Mouse (Mus musculus): ENCODE results near the gene Dido1. TPM values are rescaled to one million over a fixed set of nuclear protein-coding genes. Genes with fewer than 3 reads are reported as not detected.

The Dido1 gene
- polyA plus RNA-seq, 1 experiment from 2014 or later: 44.1 TPM

DNA sequence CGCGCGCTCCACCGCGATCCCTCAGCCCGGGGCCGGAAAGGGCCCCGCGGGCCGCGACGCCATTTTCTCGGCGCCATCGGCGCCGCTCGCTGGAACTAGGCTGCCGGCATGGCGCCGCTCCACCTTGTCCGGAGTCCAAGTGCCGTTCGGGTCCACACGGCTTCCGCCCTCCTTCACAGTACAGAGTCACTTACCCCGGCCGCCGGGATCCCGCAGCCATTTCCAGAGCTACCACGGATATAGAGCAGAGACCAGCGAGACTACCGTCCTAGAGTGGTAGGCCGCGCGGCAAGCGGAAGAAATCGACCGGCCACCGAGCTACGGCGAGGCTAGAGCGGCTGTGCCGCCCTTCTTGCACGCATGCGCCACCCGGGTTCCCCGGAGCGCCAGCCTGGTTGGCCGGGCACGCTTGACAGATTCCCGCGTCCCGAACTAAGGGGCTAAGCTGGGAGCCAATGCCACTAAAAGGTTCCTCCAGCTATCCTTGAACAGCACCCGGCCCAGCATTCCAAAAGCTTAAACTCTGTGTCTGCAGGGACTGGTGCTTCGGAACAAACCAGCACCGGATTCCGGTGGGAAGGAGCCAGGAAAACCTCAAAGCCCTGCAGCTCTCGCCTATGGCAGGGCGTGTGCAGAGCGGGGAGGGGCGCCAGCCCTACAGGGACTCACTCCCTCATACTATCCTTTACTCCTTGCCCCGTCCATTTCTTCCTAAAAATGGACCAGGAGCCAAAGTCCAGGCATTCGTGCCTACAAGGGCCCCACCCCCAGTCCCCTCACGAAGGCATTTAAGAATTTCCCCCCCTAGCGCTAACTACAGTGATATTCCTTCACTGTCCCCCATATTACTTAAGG is 7.8 kb downstream of the Dido1 start:
- Histone ChIP-seq H3K4me2 (ENCODE audit: low read depth, low read length, severe bottlenecking) (peak overlapping the region; percentile 71), H3K27me3 (ENCODE audit: control insufficient read depth, insufficient read depth, low read length) (no peaks in the 10 kb centered on the region), H3K4me1 (replicated peaks; ENCODE audit: control insufficient read depth, insufficient read depth, low read length) (peaks cover 13% of the 10 kb centered on the region), H3K27ac (ENCODE audit: low read depth, low read length) (peak overlapping the region; percentile 76), H3K4me3 (ENCODE audit: low read depth, low read length) (peak overlapping the region; percentile 95), H3K9me3 (ENCODE audit: control insufficient read depth, low read length) (no peaks in the 10 kb centered on the region), H3K36me3 (ENCODE audit: control insufficient read depth, insufficient read depth, low read length) (no peaks in the 10 kb centered on the region), H3K9ac (ENCODE audit: low read length) (peak overlapping the region; percentile 98)
- ATAC-seq (replicated peaks; ENCODE audit: low FRiP score) (peak; percentile 95), DNase-seq (ENCODE audit: low spot score) (peak; percentile 97)
- WGBS: under 1% methylated on average over 66 of the region's 66 CpGs

DNA sequence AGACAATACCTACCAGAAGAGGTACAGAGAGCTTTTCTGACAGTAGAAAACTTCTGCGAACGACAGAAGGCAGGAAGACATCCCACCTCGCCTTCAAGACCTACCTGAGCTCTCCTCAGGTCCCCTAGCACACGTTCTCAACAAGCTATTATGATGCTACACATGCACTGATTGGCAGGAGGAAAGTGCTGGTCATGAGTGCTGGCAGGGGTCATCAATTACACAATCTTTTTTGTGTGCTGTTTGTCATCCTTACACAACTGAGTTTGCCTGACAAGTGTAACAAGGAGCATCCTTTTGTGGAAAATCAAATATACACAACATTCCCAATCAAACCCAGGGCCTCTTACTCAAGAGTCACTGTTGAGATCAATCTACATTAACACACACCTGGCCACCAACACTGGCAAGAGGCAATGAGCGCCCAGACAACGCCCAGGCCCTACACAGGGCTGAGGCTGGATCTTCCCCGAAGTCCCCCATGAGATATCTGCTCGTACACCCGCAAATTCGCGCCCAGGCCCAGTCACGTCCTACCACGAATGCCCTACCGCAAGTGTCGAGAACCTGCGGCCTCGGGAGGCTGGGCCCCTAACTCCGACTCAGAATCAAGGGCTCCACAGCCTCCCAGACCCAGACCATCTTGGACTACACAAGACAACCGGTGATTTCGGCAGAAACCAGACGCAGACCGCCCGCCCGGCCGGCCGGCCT is 8.6 kb downstream of the Dido1 start:
- DNase-seq (ENCODE audit: low spot score) (no peak), ATAC-seq (replicated peaks; ENCODE audit: low FRiP score) (no peak; the same call in 1 of the 2 replicates)
- Histone ChIP-seq H3K4me3 (ENCODE audit: low read depth, low read length) (peak overlapping the region; percentile 95), H3K9me3 (ENCODE audit: control insufficient read depth, low read length) (no peaks in the 10 kb centered on the region), H3K27me3 (ENCODE audit: control insufficient read depth, insufficient read depth, low read length) (no peaks in the 10 kb centered on the region), H3K36me3 (ENCODE audit: control insufficient read depth, insufficient read depth, low read length) (no peaks in the 10 kb centered on the region), H3K4me2 (ENCODE audit: low read depth, low read length, severe bottlenecking) (peak overlapping the region; percentile 71), H3K27ac (ENCODE audit: low read depth, low read length) (peak overlapping the region; percentile 76), H3K9ac (ENCODE audit: low read length) (peak overlapping the region; percentile 98), H3K4me1 (replicated peaks; ENCODE audit: control insufficient read depth, insufficient read depth, low read length) (peaks cover 13% of the 10 kb centered on the region)
- 6% methylated on average over 26 of the region's 26 CpGs for WGBS

DNA sequence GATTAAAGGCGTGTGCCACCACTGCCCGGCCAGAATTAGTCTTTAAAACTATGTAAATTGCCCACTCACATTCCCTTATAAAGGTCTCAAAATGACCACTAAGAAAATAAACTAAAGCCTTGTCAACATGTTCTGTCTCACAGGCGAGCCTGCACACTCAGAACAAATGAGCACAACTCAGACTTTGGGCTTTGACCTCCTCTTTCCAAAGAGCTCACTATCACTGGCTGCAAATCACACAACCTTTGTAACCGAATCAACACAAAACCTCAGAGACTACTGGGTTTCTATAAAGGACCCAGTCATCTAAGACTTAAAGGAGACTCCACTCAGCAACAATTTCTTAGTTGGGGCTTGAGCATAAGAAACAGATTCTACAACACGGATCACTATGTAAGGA is 9.3 kb downstream of the Dido1 start:
- peak overlapping the region; percentile 95 for H3K4me3 ChIP-seq (ENCODE audit: low read depth, low read length)
- WGBS: 81% methylated on average over 5 of the region's 5 CpGs
- peak overlapping the region; percentile 71 for H3K4me2 ChIP-seq (ENCODE audit: low read depth, low read length, severe bottlenecking)
- H3K27me3 ChIP-seq (ENCODE audit: control insufficient read depth, insufficient read depth, low read length): no peaks in the 10 kb centered on the region
- peak overlapping the region; percentile 98; the same call in 1 of the 2 replicates for H3K9ac ChIP-seq (ENCODE audit: low read length)
- DNase-seq (ENCODE audit: low spot score) (no peak), ATAC-seq (replicated peaks; ENCODE audit: low FRiP score) (no peak)
- no peaks in the 10 kb centered on the region for H3K36me3 ChIP-seq (ENCODE audit: control insufficient read depth, insufficient read depth, low read length)
- no peak overlapping the region for H3K27ac ChIP-seq (ENCODE audit: low read depth, low read length)
- H3K4me1 ChIP-seq (replicated peaks; ENCODE audit: control insufficient read depth, insufficient read depth, low read length): peaks cover 13% of the 10 kb centered on the region
- H3K9me3 ChIP-seq (ENCODE audit: control insufficient read depth, low read length): no peaks in the 10 kb centered on the region

DNA sequence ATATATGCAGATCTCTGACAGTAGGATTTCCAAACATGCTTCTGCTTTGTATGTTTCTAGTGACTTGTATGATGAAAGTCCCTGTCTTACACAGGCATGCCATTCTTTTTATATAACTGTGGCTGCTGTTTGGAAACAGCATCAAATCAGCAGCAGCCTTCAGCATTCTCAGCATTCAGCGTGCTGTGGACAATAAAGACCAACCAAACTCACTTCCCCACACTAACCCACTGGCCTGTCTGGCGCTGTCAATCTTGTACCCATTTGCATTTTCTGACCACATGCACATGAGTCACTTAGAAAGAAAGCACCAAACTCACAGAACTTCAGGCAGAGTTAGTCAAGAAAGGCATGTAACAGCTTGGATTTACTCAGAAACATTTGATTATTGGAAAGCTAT is 14.6 kb downstream of the Dido1 start:
- Histone ChIP-seq H3K4me3 (ENCODE audit: low read depth, low read length) (no peak overlapping the region), H3K4me1 (replicated peaks; ENCODE audit: control insufficient read depth, insufficient read depth, low read length) (peaks cover 4% of the 10 kb centered on the region; the same call in 1 of the 2 replicates), H3K9me3 (ENCODE audit: control insufficient read depth, low read length) (no peaks in the 10 kb centered on the region), H3K36me3 (ENCODE audit: control insufficient read depth, insufficient read depth, low read length) (no peaks in the 10 kb centered on the region), H3K27me3 (ENCODE audit: control insufficient read depth, insufficient read depth, low read length) (no peaks in the 10 kb centered on the region), H3K27ac (ENCODE audit: low read depth, low read length) (no peak overlapping the region), H3K9ac (ENCODE audit: low read length) (no peak overlapping the region), H3K4me2 (ENCODE audit: low read depth, low read length, severe bottlenecking) (no peak overlapping the region)
- WGBS: 80% methylated on average over 2 of the region's 2 CpGs
- no peak for ATAC-seq (replicated peaks; ENCODE audit: low FRiP score)
- DNase-seq (ENCODE audit: low spot score): no peak

DNA sequence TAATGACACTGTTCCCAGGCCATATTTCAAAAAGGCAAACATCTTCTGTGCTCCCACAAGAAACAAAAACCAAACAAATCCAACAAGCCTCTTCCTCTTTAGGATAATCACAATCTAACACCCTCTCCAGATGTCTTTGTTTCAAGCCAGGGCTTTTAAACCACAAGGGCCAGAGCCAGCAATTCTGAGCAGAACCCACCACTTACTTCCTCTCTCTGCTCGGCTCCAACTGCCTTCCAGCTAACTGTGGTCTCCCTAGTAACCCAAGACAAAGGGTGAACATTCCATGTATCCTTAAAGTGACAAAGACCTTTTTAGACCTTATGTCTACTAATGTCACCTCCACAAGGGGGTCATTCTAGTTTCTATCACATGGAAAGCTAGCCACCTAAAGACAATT is 17.2 kb downstream of the Dido1 start:
- ATAC-seq (replicated peaks; ENCODE audit: low FRiP score) (peak; percentile 71; the same call in 1 of the 2 replicates), DNase-seq (ENCODE audit: low spot score) (peak; percentile 59)
- Histone ChIP-seq H3K36me3 (ENCODE audit: control insufficient read depth, insufficient read depth, low read length) (peaks cover 9% of the 10 kb centered on the region), H3K27ac (ENCODE audit: low read depth, low read length) (no peak overlapping the region), H3K27me3 (ENCODE audit: control insufficient read depth, insufficient read depth, low read length) (no peaks in the 10 kb centered on the region), H3K4me1 (replicated peaks; ENCODE audit: control insufficient read depth, insufficient read depth, low read length) (no peaks in the 10 kb centered on the region), H3K9me3 (ENCODE audit: control insufficient read depth, low read length) (no peaks in the 10 kb centered on the region), H3K4me2 (ENCODE audit: low read depth, low read length, severe bottlenecking) (peak overlapping the region; percentile 33), H3K9ac (ENCODE audit: low read length) (no peak overlapping the region; the same call in 1 of the 2 replicates), H3K4me3 (ENCODE audit: low read depth, low read length) (no peak overlapping the region)
- WGBS: 0% methylated on average over 1 of the region's 1 CpGs

DNA sequence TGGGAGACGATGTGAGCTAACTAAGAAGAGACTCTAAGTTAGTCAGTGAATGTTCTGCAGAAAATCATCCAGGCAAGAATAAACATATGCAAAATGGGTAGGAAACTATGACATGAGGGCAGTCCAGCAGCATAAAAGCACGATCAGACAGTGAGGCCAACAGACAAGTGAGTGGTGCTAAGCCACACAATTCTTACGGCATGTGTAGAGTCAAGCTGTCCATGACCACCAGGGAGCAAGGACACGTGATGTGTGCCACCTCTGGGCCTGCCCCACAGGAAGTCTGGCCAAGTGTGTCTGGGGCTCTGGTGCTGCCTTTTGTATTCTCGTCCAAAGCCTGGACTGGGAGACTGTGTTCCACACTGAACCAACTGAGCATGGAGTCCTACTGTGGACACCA is 20.0 kb downstream of the Dido1 start:
- Histone ChIP-seq H3K36me3 (ENCODE audit: control insufficient read depth, insufficient read depth, low read length) (peaks cover 21% of the 10 kb centered on the region), H3K4me3 (ENCODE audit: low read depth, low read length) (no peak overlapping the region), H3K9me3 (ENCODE audit: control insufficient read depth, low read length) (no peaks in the 10 kb centered on the region), H3K4me1 (replicated peaks; ENCODE audit: control insufficient read depth, insufficient read depth, low read length) (no peaks in the 10 kb centered on the region), H3K4me2 (ENCODE audit: low read depth, low read length, severe bottlenecking) (no peak overlapping the region), H3K27me3 (ENCODE audit: control insufficient read depth, insufficient read depth, low read length) (no peaks in the 10 kb centered on the region), H3K9ac (ENCODE audit: low read length) (no peak overlapping the region), H3K27ac (ENCODE audit: low read depth, low read length) (no peak overlapping the region)
- DNase-seq (ENCODE audit: low spot score): no peak
- no peak for ATAC-seq (replicated peaks; ENCODE audit: low FRiP score)
- 92% methylated on average over 5 of the region's 5 CpGs for WGBS

DNA sequence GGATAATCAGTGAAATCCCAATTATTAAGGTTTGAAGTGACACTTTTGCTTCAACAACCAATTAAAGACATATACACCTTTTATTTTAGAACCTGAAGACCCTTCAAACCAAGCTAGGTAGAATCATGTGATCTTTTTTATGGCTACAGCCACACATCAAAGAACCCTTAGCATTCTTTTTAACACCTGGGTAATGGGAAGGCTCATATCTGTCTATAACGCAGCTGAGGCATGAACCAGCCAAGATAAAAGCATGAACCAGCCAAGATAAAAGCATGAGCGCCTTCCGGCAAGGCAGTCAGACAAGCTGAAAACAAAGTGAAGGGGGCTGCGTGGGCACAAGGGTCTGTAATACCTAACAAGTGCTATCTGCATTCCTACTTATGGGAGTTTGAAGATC is 25.8 kb downstream of the Dido1 start:
- H3K36me3 ChIP-seq (ENCODE audit: control insufficient read depth, insufficient read depth, low read length): peaks cover 35% of the 10 kb centered on the region
- 95% methylated on average over 4 of the region's 4 CpGs for WGBS

DNA sequence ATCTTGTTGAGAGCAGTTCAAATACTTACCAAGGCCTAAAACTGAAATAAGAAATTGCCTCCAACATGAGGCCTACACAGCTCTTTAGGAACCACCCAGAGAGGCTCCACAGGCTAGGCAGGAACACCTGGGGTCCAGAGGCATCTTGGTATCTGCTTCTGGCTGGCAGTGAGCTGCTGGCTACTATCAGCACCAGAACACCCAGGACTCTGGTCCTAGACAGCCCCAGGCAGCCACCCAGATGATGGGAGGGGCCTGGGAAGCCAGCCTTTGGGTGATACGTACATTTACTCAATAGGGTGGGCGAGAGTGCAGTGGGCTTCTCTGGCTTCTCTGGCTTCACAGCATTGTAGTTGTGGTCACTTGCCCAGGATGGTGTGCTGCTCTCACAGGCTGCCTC is 26.3 kb downstream of the Dido1 start:
- Histone ChIP-seq H3K4me2 (ENCODE audit: low read depth, low read length, severe bottlenecking) (no peak overlapping the region), H3K4me1 (replicated peaks; ENCODE audit: control insufficient read depth, insufficient read depth, low read length) (no peaks in the 10 kb centered on the region)
- ATAC-seq (replicated peaks; ENCODE audit: low FRiP score): no peak

More for the DNA sequence above, 25.8 kb downstream of the Dido1 start:
- ATAC-seq (replicated peaks; ENCODE audit: low FRiP score) (no peak), DNase-seq (ENCODE audit: low spot score) (no peak)
- no peaks in the 10 kb centered on the region for H3K27me3 ChIP-seq (ENCODE audit: control insufficient read depth, insufficient read depth, low read length)
- no peak overlapping the region for H3K4me2 ChIP-seq (ENCODE audit: low read depth, low read length, severe bottlenecking)
- no peaks in the 10 kb centered on the region for H3K9me3 ChIP-seq (ENCODE audit: control insufficient read depth, low read length)
- no peak overlapping the region for H3K9ac ChIP-seq (ENCODE audit: low read length)
- H3K4me1 ChIP-seq (replicated peaks; ENCODE audit: control insufficient read depth, insufficient read depth, low read length): no peaks in the 10 kb centered on the region
- H3K27ac ChIP-seq (ENCODE audit: low read depth, low read length): no peak overlapping the region
- H3K4me3 ChIP-seq (ENCODE audit: low read depth, low read length): no peak overlapping the region

More for the DNA sequence above, 26.3 kb downstream of the Dido1 start:
- Histone ChIP-seq H3K27ac (ENCODE audit: low read depth, low read length) (no peak overlapping the region), H3K36me3 (ENCODE audit: control insufficient read depth, insufficient read depth, low read length) (peaks cover 32% of the 10 kb centered on the region), H3K27me3 (ENCODE audit: control insufficient read depth, insufficient read depth, low read length) (no peaks in the 10 kb centered on the region), H3K4me3 (ENCODE audit: low read depth, low read length) (no peak overlapping the region), H3K9ac (ENCODE audit: low read length) (no peak overlapping the region), H3K9me3 (ENCODE audit: control insufficient read depth, low read length) (no peaks in the 10 kb centered on the region)
- no peak for DNase-seq (ENCODE audit: low spot score)
- 90% methylated on average over 2 of the region's 2 CpGs for WGBS
